Mouse (Mus musculus): ENCODE results near the gene Cd40. TPM values are rescaled to one million over a fixed set of nuclear protein-coding genes. Genes with fewer than 3 reads are reported as not detected.
A peak's percentile ranks its signal among the peaks of the same experiment; 100 is the strongest.

Cd40 gene
- 20.3 and 22.1 TPM in 2 replicates for polyA plus RNA-seq (2014; fragmentation: Nextera tagmentation; extraction: Ambion mirVana)

DNA sequence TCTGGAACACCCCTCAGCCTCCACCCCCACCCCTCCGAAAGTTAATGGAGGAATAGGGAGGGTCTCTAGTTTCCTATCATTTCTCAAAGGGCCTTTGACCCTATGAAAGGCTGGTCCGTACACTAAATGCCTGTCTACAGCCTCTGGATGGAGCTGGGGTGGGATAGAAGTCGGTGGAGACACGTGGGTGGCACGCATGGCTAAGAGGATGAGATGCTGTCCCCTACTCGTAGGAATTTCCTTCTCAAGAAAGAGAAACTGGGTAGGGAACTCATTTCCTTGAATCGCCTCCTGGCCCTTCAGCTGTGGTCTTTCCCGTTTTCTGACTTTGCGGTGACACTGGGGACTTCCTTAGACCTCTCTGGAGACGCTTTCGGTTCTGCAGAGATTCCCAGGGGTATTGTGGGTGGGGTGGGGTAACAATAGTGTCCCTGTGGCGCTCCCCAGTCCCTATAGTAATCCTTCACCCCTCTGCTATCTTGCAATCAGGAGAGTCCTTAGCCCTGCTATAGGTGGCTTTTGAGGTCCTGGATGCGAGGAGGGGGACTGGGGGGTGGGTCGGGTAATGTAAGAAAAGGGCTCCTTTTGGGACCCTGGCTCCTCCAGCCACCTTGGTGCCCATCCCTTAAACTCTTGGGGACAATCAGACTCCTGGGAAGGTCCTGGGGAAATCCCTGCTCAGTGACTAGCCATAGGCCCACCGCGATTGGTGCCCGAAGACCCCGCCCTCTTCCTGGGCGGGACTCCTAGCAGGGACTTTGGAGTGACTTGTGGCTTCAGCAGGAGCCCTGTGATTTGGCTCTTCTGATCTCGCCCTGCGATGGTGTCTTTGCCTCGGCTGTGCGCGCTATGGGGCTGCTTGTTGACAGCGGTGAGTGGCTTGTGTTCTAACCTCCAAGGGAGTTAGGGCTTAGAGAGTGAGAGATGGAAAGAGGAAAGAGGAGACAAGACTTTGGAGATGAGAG is at the start of gene Cd40:
Cd40 (plus strand) TSS at position 740 of the 965 bp plus-strand sequence.
- ATAC-seq (ENCODE audit: insufficient read depth): peak; percentile 92
- peak within 1 kb of the TSS; percentile 66 for H3K4me2 ChIP-seq
- no peak for TF ChIP-seq CTCF (IDR thresholded peaks at IDR 0.05; ENCODE audit: low read depth)
- DNase-seq: peak; percentile 91
- WGBS: 14% methylated on average over 25 of the region's 25 CpGs
- H3K27me3 ChIP-seq (ENCODE audit: insufficient read depth, low read length): no peaks in the 10 kb centered on the region
- H3K9ac ChIP-seq: peak within 1 kb of the TSS; percentile 40
- H3K27ac ChIP-seq (ENCODE audit: low read depth): no peak within 1 kb of the TSS
- no peaks in the 10 kb centered on the region for H3K36me3 ChIP-seq (ENCODE audit: insufficient read depth)
- peaks cover 5% of the 10 kb centered on the region; the same call in 1 of the 2 replicates for H3K4me1 ChIP-seq (ENCODE audit: insufficient read depth)
- H3K4me3 ChIP-seq (ENCODE audit: low read depth, low read length): peak within 1 kb of the TSS; percentile 40
- H3K9me3 ChIP-seq (ENCODE audit: low read depth, low read length): no peaks in the 10 kb centered on the region

GRCm38 (mm10) chr2:165006813-165007212 is 48.6 kb upstream of the Cd40 start:
- peaks cover 100% of the 10 kb centered on the region for H3K36me3 ChIP-seq (ENCODE audit: insufficient read depth)
- H3K4me3 ChIP-seq (ENCODE audit: low read depth, low read length): no peak overlapping the region
- no peak for ATAC-seq (ENCODE audit: insufficient read depth)
- DNase-seq: no peak
- no peaks in the 10 kb centered on the region for H3K4me1 ChIP-seq (ENCODE audit: insufficient read depth)
- H3K9ac ChIP-seq: no peak overlapping the region
- no peaks in the 10 kb centered on the region for H3K27me3 ChIP-seq (ENCODE audit: insufficient read depth, low read length)
- 93% methylated on average over 4 of the region's 4 CpGs for WGBS
- H3K4me2 ChIP-seq: no peak overlapping the region
- H3K9me3 ChIP-seq (ENCODE audit: low read depth, low read length): no peaks in the 10 kb centered on the region
- TF ChIP-seq CTCF (IDR thresholded peaks at IDR 0.05; ENCODE audit: low read depth): no peak
- H3K27ac ChIP-seq (ENCODE audit: low read depth): no peak overlapping the region

DNA sequence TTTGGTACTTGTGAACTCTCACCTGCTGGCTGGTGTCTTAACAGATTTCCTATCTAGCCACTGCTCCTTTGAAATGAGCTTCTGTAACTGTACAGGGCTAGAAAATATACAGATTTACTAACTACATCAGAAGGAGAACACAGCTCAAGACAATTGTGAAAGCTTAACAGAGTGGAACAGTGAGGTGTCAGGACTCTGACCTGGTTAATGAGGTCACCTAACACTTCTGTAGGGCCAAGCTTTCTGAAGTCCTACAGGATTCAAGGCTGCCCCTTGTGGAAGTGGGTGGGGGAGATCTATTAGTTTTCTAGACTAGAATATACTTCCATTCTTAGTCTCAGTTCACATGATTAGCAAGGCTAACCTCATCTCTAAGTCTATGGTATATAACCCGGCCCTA is 47.4 kb upstream of the Cd40 start:
- Histone ChIP-seq H3K9me3 (ENCODE audit: low read depth, low read length) (no peaks in the 10 kb centered on the region), H3K4me1 (ENCODE audit: insufficient read depth) (no peaks in the 10 kb centered on the region), H3K36me3 (ENCODE audit: insufficient read depth) (peaks cover 100% of the 10 kb centered on the region), H3K9ac (no peak overlapping the region), H3K27ac (ENCODE audit: low read depth) (no peak overlapping the region), H3K4me3 (ENCODE audit: low read depth, low read length) (no peak overlapping the region), H3K27me3 (ENCODE audit: insufficient read depth, low read length) (no peaks in the 10 kb centered on the region), H3K4me2 (no peak overlapping the region)
- ATAC-seq (ENCODE audit: insufficient read depth) (no peak), DNase-seq (no peak)
- WGBS: 100% methylated on average over 1 of the region's 1 CpGs
- TF ChIP-seq CTCF (IDR thresholded peaks at IDR 0.05; ENCODE audit: low read depth): no peak

DNA sequence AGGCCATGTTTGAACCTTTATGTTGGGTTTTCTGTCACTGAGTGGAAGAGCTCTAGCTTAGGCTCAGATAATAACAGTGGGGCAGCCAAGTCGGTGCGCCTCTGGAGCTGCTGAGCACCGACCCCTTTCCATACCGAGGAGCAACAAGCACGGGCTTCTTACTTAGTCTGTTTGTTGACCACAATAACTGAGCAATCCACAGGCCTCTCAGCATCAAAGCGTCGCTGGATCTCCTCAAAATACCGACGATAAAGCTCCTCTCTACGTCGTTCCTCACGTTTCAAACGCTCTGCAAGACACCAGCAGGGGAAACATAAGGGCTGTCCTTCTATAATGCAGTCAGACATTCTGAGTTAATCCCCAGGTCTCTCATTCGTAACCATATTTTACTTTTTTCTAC is 46.3 kb upstream of the Cd40 start:
- no peak overlapping the region for H3K9ac ChIP-seq
- ATAC-seq (ENCODE audit: insufficient read depth) (no peak), DNase-seq (no peak)
- peaks cover 89% of the 10 kb centered on the region for H3K36me3 ChIP-seq (ENCODE audit: insufficient read depth)
- H3K4me1 ChIP-seq (ENCODE audit: insufficient read depth): no peaks in the 10 kb centered on the region
- H3K27me3 ChIP-seq (ENCODE audit: insufficient read depth, low read length): no peaks in the 10 kb centered on the region
- no peak for TF ChIP-seq CTCF (IDR thresholded peaks at IDR 0.05; ENCODE audit: low read depth)
- no peak overlapping the region for H3K4me2 ChIP-seq
- H3K27ac ChIP-seq (ENCODE audit: low read depth): no peak overlapping the region
- 92% methylated on average over 14 of the region's 14 CpGs for WGBS
- no peaks in the 10 kb centered on the region for H3K9me3 ChIP-seq (ENCODE audit: low read depth, low read length)
- no peak overlapping the region for H3K4me3 ChIP-seq (ENCODE audit: low read depth, low read length)

- H3K27me3 ChIP-seq (ENCODE audit: insufficient read depth, low read length): no peaks in the 10 kb centered on the region
- TF ChIP-seq CTCF (IDR thresholded peaks at IDR 0.05; ENCODE audit: low read depth): no peak
- WGBS: 78% methylated on average over 2 of the region's 2 CpGs
- H3K27ac ChIP-seq (ENCODE audit: low read depth): no peak overlapping the region
- H3K4me1 ChIP-seq (ENCODE audit: insufficient read depth): no peaks in the 10 kb centered on the region
- no peak overlapping the region for H3K4me2 ChIP-seq
- DNase-seq (no peak), ATAC-seq (ENCODE audit: insufficient read depth) (no peak)
- H3K36me3 ChIP-seq (ENCODE audit: insufficient read depth): peaks cover 85% of the 10 kb centered on the region
- no peak overlapping the region for H3K9ac ChIP-seq
- H3K9me3 ChIP-seq (ENCODE audit: low read depth, low read length): no peaks in the 10 kb centered on the region
- no peak overlapping the region for H3K4me3 ChIP-seq (ENCODE audit: low read depth, low read length)
Observed at GRCm38 (mm10) chr2:165009581-165009980, 45.8 kb upstream of the Cd40 start.

GRCm38 (mm10) chr2:165010351-165010750 is 45.1 kb upstream of the Cd40 start:
- no peaks in the 10 kb centered on the region for H3K9me3 ChIP-seq (ENCODE audit: low read depth, low read length)
- no peak overlapping the region for H3K27ac ChIP-seq (ENCODE audit: low read depth)
- no peak for TF ChIP-seq CTCF (IDR thresholded peaks at IDR 0.05; ENCODE audit: low read depth)
- H3K4me1 ChIP-seq (ENCODE audit: insufficient read depth): no peaks in the 10 kb centered on the region
- H3K4me3 ChIP-seq (ENCODE audit: low read depth, low read length): no peak overlapping the region
- 81% methylated on average over 10 of the region's 10 CpGs for WGBS
- no peaks in the 10 kb centered on the region for H3K27me3 ChIP-seq (ENCODE audit: insufficient read depth, low read length)
- no peak overlapping the region for H3K4me2 ChIP-seq
- no peak for DNase-seq
- H3K36me3 ChIP-seq (ENCODE audit: insufficient read depth): peaks cover 77% of the 10 kb centered on the region
- ATAC-seq (ENCODE audit: insufficient read depth): no peak
- no peak overlapping the region for H3K9ac ChIP-seq

GRCm38 (mm10) chr2:165014935-165015334 is 40.5 kb upstream of the Cd40 start:
- 91% methylated on average over 5 of the region's 5 CpGs for WGBS

More at GRCm38 (mm10) chr2:165014935-165015334, 40.5 kb upstream of the Cd40 start:
- Histone ChIP-seq H3K36me3 (ENCODE audit: insufficient read depth) (peaks cover 48% of the 10 kb centered on the region), H3K9ac (no peak overlapping the region), H3K27me3 (ENCODE audit: insufficient read depth, low read length) (no peaks in the 10 kb centered on the region), H3K4me3 (ENCODE audit: low read depth, low read length) (no peak overlapping the region), H3K4me1 (ENCODE audit: insufficient read depth) (no peaks in the 10 kb centered on the region), H3K4me2 (no peak overlapping the region), H3K9me3 (ENCODE audit: low read depth, low read length) (no peaks in the 10 kb centered on the region), H3K27ac (ENCODE audit: low read depth) (no peak overlapping the region)
- no peak for ATAC-seq (ENCODE audit: insufficient read depth)
- DNase-seq: no peak
- no peak for TF ChIP-seq CTCF (IDR thresholded peaks at IDR 0.05; ENCODE audit: low read depth)

Data from lung, embryonic 14.5 days (tissue).